Mouse (Mus musculus) stomach, embryonic 15.5 days (tissue): Measurements from ENCODE around the gene Fmr1. TPM values are rescaled to one million over a fixed set of nuclear protein-coding genes. Genes with fewer than 3 reads are reported as not detected.

Source experiments
- polyA plus RNA-seq: library from polyadenylated mRNA; unstranded; fragments of >200 nt; fragmentation: Nextera tagmentation; extraction: Ambion mirVana; gene quantifications from 2 replicates; pipeline ENCODE4 v1.2.1, GENCODE M21; 2015

The Fmr1 gene
- polyA plus RNA-seq, 1 experiment from 2014 or later, result 51.6 TPM

Other genes with a start within 250 kb of the Fmr1 start
- 0.21 and 0.28 TPM in 2 replicates for gene Fmr1nb, start 83.3 kb downstream of the Fmr1 start, polyA plus RNA-seq
- gene Gm14698, start 142.6 kb downstream of the Fmr1 start, polyA plus RNA-seq, result 3.4 and 6.6 TPM in 2 replicates
- gene Gm6812, start 214.5 kb downstream of the Fmr1 start, polyA plus RNA-seq, result not detected in 2 replicates